Mouse (Mus musculus): ENCODE data around the gene Crtc3. TPM values are rescaled to one million over a fixed set of nuclear protein-coding genes. Genes with fewer than 3 reads are reported as not detected.

The Crtc3 gene
- polyA plus RNA-seq, 2 experiments, result 18.6 to 26.4 TPM

DNA sequence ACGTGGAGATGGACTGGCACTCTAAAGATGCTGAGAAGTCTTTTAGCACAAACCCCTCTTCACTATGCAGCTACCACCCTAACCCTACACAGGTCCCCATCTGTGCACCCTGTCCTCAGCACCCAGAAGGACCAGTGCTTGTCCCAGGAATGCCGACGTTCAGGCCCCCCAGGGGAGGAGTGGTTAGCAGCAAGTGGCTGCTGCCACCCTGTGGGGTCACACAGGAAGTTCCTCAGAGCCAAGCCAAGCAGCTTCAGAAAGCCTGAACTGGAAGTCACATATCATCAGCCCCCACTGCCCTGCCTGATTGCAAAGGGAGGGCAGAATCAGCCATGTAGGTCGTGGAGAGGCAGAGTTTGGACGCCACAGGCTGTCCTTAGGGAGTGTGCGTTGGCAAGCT lies 108.3 kb downstream of the Crtc3 start:
- ATAC-seq (ENCODE audit: low FRiP score, low read depth), result no peak
- no peak for TF ChIP-seq POLR2A (IDR thresholded peaks at IDR 0.05; ENCODE audit: borderline replicate concordance, extremely low read depth, insufficient read depth, insufficient read length)
- WGBS, result 21% methylated on average over 6 of the region's 6 CpGs
- Histone ChIP-seq H3K9ac (ENCODE audit: low read depth, low read length, severe bottlenecking) (no peak overlapping the region), H3K27me3 (ENCODE audit: control insufficient read depth, insufficient read depth, low read length) (no peaks in the 10 kb centered on the region), H3K27ac (replicated peaks; ENCODE audit: low read depth, low read length) (no peak overlapping the region), H3K36me3 (ENCODE audit: control insufficient read depth, insufficient read depth, low read length) (no peaks in the 10 kb centered on the region), H3K4me1 (ENCODE audit: control insufficient read depth, insufficient read depth, low read length) (0 out of 2 replicates have a peak, but pooled peaks cover 4% of the 10 kb centered on the region), H3K9me3 (ENCODE audit: control insufficient read depth, low read length) (no peaks in the 10 kb centered on the region), H3K4me2 (replicated peaks; ENCODE audit: low read depth, low read length, severe bottlenecking) (no peak overlapping the region), H3K4me3 (replicated peaks; ENCODE audit: low read length) (no peak overlapping the region)
- no peak for DNase-seq (ENCODE audit: low spot score)

DNA sequence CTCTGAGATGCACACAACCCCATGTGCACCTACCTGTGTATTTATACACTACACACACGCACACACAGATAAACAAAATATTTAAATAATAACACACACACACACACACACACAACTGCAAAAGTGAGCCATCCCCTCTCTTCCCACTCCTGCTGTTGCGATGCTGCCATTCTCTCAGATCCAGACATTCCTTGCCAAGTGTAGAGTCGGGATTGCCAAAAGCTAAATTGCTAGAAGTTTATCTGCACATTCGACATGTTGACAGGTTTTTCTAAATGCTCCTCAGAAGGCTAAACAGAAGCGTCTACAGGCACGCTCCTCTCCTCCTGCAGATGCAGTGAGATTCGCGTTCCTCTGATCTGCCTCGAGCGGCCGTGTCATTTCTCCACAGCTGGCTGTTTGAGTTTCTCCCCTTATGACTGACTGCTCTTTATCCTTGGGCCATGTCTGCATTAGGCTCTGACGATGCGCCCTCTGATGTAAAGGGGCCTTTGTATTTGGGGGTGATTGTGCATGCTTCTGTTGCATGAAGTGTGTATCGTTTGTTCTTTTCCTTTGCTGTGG lies 111.2 kb downstream of the Crtc3 start:
- DNase-seq (ENCODE audit: low spot score) (no peak), ATAC-seq (ENCODE audit: low FRiP score, low read depth) (no peak)
- Histone ChIP-seq H3K4me2 (replicated peaks; ENCODE audit: low read depth, low read length, severe bottlenecking) (no peak overlapping the region), H3K27ac (replicated peaks; ENCODE audit: low read depth, low read length) (no peak overlapping the region), H3K36me3 (ENCODE audit: control insufficient read depth, insufficient read depth, low read length) (no peaks in the 10 kb centered on the region), H3K9ac (ENCODE audit: low read depth, low read length, severe bottlenecking) (no peak overlapping the region), H3K4me3 (replicated peaks; ENCODE audit: low read length) (no peak overlapping the region), H3K27me3 (ENCODE audit: control insufficient read depth, insufficient read depth, low read length) (no peaks in the 10 kb centered on the region), H3K9me3 (ENCODE audit: control insufficient read depth, low read length) (no peaks in the 10 kb centered on the region), H3K4me1 (ENCODE audit: control insufficient read depth, insufficient read depth, low read length) (no peaks in the 10 kb centered on the region)
- no peak for TF ChIP-seq POLR2A (IDR thresholded peaks at IDR 0.05; ENCODE audit: borderline replicate concordance, extremely low read depth, insufficient read depth, insufficient read length)
- WGBS, result 68% methylated on average over 14 of the region's 14 CpGs

DNA sequence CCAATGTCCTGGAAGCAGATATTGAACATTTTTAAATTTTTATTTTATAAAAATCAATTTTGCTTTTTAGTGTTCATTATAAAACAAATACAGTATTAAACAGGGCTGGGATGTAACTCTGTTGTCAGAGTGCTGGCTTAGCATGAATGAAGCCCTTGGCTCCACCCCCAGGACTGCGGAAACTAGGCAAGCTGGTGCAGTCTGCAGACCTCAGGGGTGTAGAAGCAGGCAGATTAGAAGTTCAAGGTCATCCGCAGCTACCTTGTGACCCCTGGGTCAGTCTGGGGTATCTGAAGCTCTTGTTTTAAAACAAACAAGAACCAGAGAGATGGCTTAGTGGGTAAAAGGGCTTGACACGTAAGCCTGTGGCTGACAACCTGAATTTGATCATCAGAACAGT lies 112.1 kb downstream of the Crtc3 start:
- H3K27me3 ChIP-seq (ENCODE audit: control insufficient read depth, insufficient read depth, low read length), result no peaks in the 10 kb centered on the region
- ATAC-seq (ENCODE audit: low FRiP score, low read depth) (no peak), DNase-seq (ENCODE audit: low spot score) (no peak)
- no peak overlapping the region for H3K4me2 ChIP-seq (replicated peaks; ENCODE audit: low read depth, low read length, severe bottlenecking)
- WGBS, result 67% methylated on average over 3 of the region's 3 CpGs
- H3K9me3 ChIP-seq (ENCODE audit: control insufficient read depth, low read length), result no peaks in the 10 kb centered on the region
- TF ChIP-seq POLR2A (IDR thresholded peaks at IDR 0.05; ENCODE audit: borderline replicate concordance, extremely low read depth, insufficient read depth, insufficient read length), result no peak
- no peak overlapping the region for H3K9ac ChIP-seq (ENCODE audit: low read depth, low read length, severe bottlenecking)
- no peaks in the 10 kb centered on the region for H3K4me1 ChIP-seq (ENCODE audit: control insufficient read depth, insufficient read depth, low read length)
- no peaks in the 10 kb centered on the region for H3K36me3 ChIP-seq (ENCODE audit: control insufficient read depth, insufficient read depth, low read length)
- no peak overlapping the region for H3K4me3 ChIP-seq (replicated peaks; ENCODE audit: low read length)
- no peak overlapping the region for H3K27ac ChIP-seq (replicated peaks; ENCODE audit: low read depth, low read length)

DNA sequence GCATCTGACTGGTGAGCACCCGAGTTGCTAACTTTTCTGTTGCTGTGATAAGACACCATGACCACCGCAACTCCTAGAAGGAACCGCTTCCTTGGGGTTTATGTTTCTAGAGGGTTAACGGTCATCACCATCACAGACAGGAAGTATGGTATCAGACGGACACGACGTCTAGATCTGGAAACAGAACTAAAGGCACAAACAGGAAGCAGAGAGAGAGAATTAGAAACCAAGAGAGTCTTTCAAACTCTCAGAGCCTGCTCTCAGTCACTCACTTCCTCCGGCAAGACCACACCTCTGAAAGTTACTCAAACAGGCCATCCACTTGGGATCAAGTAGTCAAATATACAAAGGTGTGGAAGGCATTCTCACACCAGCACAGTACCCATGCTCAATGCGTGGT lies 112.9 kb downstream of the Crtc3 start:
- no peaks in the 10 kb centered on the region for H3K27me3 ChIP-seq (ENCODE audit: control insufficient read depth, insufficient read depth, low read length)
- no peak overlapping the region for H3K4me3 ChIP-seq (replicated peaks; ENCODE audit: low read length)
- no peaks in the 10 kb centered on the region for H3K4me1 ChIP-seq (ENCODE audit: control insufficient read depth, insufficient read depth, low read length)
- no peak overlapping the region for H3K4me2 ChIP-seq (replicated peaks; ENCODE audit: low read depth, low read length, severe bottlenecking)
- TF ChIP-seq POLR2A (IDR thresholded peaks at IDR 0.05; ENCODE audit: borderline replicate concordance, extremely low read depth, insufficient read depth, insufficient read length), result no peak
- no peak overlapping the region for H3K9ac ChIP-seq (ENCODE audit: low read depth, low read length, severe bottlenecking)
- H3K36me3 ChIP-seq (ENCODE audit: control insufficient read depth, insufficient read depth, low read length), result no peaks in the 10 kb centered on the region
- no peak overlapping the region for H3K27ac ChIP-seq (replicated peaks; ENCODE audit: low read depth, low read length)
- 78% methylated on average over 9 of the region's 9 CpGs for WGBS
- ATAC-seq (ENCODE audit: low FRiP score, low read depth) (no peak), DNase-seq (ENCODE audit: low spot score) (no peak)
- no peaks in the 10 kb centered on the region for H3K9me3 ChIP-seq (ENCODE audit: control insufficient read depth, low read length)

DNA sequence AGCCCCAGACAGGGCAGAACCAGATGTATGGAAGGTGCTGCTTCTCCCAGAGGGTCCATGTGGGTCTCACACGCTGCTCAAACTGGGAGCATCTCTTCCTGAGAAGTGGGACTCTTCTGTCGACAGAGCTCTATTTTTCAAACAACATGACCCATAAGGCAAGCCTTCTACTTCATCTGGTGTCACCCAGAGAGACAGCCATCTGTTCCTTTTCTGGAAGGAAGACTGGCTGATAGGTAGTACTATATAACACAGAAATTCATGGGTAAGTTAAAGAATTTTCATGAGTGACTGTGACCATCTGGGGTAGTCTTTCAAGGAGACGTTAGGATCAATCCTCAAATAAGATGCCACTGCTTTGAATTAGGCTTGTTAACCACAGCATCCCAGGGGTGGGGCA lies 115.6 kb downstream of the Crtc3 start:
- Histone ChIP-seq H3K27ac (replicated peaks; ENCODE audit: low read depth, low read length) (no peak overlapping the region), H3K4me3 (replicated peaks; ENCODE audit: low read length) (no peak overlapping the region), H3K9me3 (ENCODE audit: control insufficient read depth, low read length) (no peaks in the 10 kb centered on the region), H3K4me2 (replicated peaks; ENCODE audit: low read depth, low read length, severe bottlenecking) (no peak overlapping the region), H3K27me3 (ENCODE audit: control insufficient read depth, insufficient read depth, low read length) (no peaks in the 10 kb centered on the region), H3K36me3 (ENCODE audit: control insufficient read depth, insufficient read depth, low read length) (no peaks in the 10 kb centered on the region), H3K4me1 (ENCODE audit: control insufficient read depth, insufficient read depth, low read length) (no peaks in the 10 kb centered on the region), H3K9ac (ENCODE audit: low read depth, low read length, severe bottlenecking) (no peak overlapping the region)
- 44% methylated on average over 3 of the region's 3 CpGs for whole genome bisulfite sequencing
- no peak for ATAC-seq (ENCODE audit: low FRiP score, low read depth)
- no peak for TF ChIP-seq POLR2A (IDR thresholded peaks at IDR 0.05; ENCODE audit: borderline replicate concordance, extremely low read depth, insufficient read depth, insufficient read length)
- no peak for DNase-seq (ENCODE audit: low spot score)

DNA sequence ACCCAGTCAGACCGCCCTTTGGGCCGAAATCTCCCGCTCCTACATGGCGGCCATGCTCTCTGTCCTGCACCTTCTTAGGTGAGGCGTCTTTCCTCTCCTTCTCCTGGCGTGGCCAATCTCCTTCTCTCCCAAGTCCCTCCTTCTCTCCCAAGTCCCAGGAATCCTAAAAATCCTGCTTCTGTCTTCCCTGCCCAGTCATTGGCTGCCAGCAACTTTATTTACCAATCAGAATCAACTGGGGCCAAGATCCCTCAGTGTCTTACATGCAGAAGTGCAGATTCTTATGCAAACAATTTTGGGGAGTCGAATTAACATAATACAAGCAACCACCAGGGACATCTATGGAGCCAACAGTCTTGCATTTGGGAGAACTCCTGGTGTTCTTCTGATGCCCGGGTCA lies 120.7 kb downstream of the Crtc3 start:
- ATAC-seq (ENCODE audit: low FRiP score, low read depth) (no peak), DNase-seq (ENCODE audit: low spot score) (no peak)
- Histone ChIP-seq H3K9me3 (ENCODE audit: control insufficient read depth, low read length) (no peaks in the 10 kb centered on the region), H3K27ac (replicated peaks; ENCODE audit: low read depth, low read length) (no peak overlapping the region), H3K4me3 (replicated peaks; ENCODE audit: low read length) (no peak overlapping the region), H3K27me3 (ENCODE audit: control insufficient read depth, insufficient read depth, low read length) (no peaks in the 10 kb centered on the region), H3K4me2 (replicated peaks; ENCODE audit: low read depth, low read length, severe bottlenecking) (no peak overlapping the region), H3K36me3 (ENCODE audit: control insufficient read depth, insufficient read depth, low read length) (no peaks in the 10 kb centered on the region), H3K9ac (ENCODE audit: low read depth, low read length, severe bottlenecking) (no peak overlapping the region), H3K4me1 (ENCODE audit: control insufficient read depth, insufficient read depth, low read length) (no peaks in the 10 kb centered on the region)
- TF ChIP-seq POLR2A (IDR thresholded peaks at IDR 0.05; ENCODE audit: borderline replicate concordance, extremely low read depth, insufficient read depth, insufficient read length), result no peak
- 82% methylated on average over 8 of the region's 8 CpGs for WGBS

Data from limb, embryonic 14.5 days (tissue).